Mouse (Mus musculus): ENCODE data around the gene Gng2.
"Not testable (repeated sequence)": the region's sequence is repeated elsewhere in the genome, so short reads cannot be mapped to it uniquely, and the experiment has no call there.

The Gng2 gene

DNA sequence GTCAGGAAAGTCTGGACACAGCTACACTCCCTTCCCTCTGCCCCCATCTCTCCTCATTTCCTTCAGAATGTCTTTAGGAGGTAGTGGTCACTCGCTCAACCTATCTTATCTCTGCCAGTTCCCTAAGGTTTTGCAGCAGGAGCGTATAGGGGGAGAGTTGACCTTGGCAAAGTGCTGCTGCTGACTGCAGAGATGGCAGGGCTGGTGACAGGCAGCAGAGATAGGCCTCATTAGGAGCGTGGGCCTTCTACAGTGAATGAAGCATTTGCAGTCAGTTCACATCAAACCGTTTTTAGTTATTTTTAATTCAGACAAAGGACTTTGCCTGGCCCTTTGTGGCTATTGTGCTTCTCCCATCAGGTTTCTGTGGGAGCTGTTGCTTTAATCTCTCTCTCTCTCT, 35.1 kb downstream of the Gng2 start:
- no peak for DNase-seq (ENCODE audit: extremely low spot score, low read depth, low spot score)

DNA sequence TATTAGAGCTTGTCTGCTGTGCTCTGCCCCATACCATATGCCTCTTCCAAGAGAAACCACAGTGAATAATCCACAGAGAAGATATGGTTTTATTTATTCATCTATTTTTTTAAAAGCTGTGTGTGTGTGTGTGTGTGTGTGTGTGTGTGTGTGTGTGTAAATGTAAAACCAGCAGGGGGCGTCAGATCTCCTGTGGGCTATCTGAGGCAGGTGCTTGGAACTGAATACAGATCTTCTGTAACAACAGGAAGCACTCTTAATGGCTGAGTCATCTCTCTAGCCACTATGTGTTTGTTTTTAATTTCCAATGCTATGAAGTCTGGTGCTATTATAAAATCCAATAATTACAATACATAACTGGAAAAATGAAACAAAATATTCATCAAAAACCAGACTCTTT, 37.4 kb downstream of the Gng2 start:
- DNase-seq (ENCODE audit: extremely low spot score, low read depth, low spot score), result no peak

DNA sequence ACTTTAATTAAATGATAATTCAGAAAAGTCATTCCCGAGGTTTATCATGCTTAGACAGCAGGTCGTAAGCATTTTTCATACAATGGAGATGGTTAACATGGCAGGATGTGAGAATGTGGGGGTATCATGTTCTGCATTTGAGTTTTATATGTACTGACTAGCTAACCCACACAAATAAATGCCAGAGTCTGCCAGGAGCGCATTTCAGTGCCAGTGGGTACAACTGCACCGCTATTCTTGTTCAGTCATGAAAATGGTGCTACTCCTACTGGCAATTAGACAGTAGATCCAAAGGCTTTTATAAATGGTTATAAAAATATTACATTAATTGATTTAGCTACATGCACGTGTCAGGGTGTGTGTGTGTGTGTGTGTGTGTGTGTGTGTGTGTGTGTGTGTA, 38.9 kb downstream of the Gng2 start:
- DNase-seq (ENCODE audit: extremely low spot score, low read depth, low spot score), result no peak

DNA sequence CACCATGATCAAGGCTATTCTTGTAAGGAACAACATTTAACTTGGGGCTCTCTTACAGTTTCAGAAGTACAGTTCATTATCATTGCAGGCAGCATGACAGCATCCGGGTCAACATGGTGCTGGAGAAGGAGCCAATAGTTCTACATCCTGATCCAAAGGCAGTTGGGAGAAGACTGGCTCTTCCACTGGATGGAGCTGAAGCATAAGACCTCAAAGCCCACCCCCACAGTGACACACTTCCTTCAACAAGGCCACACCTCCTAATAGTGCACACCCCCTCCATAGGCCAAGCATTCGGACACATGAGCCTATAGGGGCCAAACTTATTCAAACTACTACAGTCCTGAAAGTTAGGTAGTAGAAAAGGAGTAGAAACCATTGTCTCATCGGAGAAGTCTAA, 42.3 kb downstream of the Gng2 start:
- DNase-seq (ENCODE audit: extremely low spot score, low read depth, low spot score), result no peak

DNA sequence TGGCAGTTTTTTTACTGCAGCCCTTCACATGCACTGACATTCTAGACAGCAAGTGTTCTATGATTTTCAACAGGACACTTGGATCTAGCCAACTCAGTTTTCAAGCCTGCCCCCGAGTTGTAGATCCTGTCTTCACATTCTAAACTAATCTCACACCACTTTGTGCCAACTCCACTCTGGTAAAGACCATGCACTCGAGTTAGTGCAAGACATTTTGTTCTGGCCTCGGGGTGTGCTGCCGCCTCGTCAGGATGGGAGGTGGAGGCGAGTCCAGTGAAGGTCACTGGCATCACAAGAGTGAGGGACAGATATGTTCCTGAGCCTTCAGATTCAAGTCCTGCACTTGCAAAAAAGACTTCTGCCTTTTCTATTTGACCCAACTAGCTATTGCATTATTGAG, 44.1 kb downstream of the Gng2 start:
- no peak for DNase-seq (ENCODE audit: extremely low spot score, low read depth, low spot score)

DNA sequence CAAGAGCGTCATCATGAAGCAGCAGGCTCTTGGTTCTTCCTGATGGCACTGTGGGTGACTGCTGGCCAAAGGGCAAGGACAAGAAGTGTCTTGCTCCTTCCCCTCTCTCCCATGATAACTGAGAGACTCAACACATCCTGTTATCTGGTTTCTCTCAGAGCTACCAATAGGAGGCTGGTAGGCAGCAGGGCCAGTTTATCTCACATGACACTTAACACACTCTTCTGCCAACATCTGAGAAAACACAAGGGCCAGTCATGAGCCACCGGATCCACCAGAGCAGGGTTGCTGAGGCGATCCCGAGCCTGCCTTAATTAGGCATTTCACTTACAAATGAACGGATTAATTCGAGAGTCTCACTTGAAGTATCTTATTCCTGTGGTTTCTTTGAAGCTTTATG, 49.5 kb downstream of the Gng2 start:
- DNase-seq (ENCODE audit: extremely low spot score, low read depth, low spot score), result no peak

DNA sequence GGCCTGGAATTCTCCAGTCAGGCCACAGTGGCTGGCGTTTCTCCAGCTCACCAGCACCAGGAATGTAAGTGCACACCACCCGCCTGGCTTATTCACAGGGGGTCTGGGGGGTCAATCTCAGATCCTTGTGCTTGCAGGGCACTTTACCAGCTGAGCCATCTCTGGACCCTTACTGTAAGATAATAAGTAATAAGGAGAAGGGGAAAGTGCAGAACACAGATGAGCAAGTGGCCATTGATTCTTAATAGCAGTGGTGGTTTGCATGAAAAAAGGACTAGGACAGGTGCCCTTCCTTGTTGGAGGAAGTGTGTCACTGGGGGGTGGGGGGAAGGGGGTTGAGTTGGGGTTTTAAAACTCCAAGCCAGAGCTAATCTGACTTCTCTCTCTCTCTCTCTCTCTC, 50.3 kb downstream of the Gng2 start:
- DNase-seq (ENCODE audit: extremely low spot score, low read depth, low spot score), result no peak

DNA sequence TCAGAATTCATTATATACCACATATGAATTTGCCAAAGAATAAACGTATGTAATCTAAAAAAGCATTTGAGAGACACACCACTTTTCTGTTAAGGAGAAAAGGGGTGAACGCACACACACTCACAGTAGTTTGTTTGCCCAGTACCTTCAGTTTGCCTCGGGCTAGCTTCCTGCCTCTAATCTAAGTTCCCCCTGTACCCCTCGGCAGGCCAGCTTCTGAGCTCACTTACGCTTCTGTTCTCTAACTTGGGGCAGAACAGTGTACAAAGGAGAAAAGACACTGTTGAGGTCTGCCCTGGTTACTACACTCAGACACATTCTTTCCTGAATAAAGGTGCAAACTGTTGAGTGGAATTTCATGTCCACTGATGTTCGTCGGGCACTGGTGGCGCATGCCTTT, 51.1 kb downstream of the Gng2 start:
- no peak for DNase-seq (ENCODE audit: extremely low spot score, low read depth, low spot score)

DNA sequence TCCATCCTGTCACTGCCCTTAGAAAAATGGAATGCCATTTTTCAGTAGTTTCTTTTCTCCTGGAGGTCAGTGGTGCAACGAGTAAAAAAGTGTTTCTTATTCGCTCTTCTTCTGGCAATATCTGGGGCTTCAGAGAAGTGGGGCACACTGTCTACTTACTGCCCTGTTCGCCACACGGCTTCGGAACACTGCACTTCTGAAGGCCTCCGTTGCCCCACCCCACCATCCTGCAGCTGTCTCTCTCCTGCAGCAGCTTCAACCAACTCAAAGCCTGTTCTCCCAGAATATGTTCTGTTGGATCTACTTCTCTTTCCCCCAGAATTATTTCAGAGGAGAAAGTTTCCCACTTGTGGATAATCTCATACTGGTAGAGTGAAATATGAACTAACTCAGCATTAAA, 52.3 kb downstream of the Gng2 start:
- no peak for DNase-seq (ENCODE audit: extremely low spot score, low read depth, low spot score)

DNA sequence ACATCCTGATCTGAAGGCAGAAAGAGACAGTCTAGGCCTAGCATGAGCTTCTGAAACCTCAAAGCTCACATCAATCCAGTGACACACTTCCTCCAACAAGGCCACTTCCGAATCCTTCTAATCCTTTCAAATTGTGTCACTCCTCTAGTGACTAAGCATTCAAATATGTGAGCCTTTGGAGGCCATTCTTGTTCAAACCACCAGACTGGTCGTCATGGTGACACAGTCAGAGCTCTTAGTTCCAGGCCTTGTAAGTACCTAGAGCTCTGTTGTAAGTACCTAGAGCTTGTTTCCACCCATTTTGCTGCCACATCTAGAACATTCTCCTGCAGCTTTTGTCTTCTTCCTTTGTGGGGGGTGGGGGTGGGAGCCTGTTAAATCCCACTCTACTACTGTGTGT, 53.3 kb downstream of the Gng2 start:
- no peak for DNase-seq (ENCODE audit: extremely low spot score, low read depth, low spot score)

DNA sequence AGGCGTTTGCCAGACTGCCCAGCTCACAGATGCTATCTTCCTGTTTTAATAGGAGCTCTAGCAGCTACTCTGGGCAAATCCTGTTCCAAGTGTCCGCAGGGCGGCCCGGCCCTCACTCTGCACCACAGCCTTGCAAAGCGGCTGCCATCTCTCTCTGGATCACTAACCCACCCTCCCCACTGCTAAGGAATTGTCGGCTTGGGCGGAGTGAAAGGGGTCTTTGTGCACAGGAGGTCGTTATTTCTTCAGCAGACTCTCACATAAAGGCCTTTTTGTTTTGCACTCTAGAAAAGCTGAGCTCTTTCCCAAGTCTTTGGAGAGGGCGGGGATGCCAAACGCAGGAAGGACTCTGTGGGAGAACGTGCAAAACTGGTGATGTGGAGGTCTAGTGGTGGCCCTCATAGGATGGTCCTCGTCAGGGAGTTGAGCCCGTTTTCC, 57.2 kb downstream of the Gng2 start:
- DNase-seq (ENCODE audit: extremely low spot score, low read depth, low spot score), result peak; percentile 14

DNA sequence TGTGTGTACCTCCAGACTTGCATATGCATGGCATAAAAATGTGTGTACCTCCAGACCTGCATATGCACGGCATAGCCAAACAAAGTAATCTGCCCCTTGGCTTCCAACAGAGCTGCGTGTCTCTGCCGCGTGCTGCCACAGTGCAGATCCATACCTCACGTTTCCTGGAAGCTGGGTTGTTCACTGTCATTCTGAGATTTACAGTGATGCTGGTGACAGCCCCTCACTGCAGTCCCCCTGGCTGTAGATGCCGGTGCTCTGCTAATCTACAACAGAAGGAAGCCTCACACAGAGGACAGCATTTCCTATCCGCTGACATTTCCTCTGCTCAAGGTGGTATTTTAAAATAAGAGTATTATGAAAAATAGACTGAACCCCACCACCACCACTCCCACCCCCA, 57.6 kb downstream of the Gng2 start:
- DNase-seq (ENCODE audit: extremely low spot score, low read depth, low spot score), result no peak

DNA sequence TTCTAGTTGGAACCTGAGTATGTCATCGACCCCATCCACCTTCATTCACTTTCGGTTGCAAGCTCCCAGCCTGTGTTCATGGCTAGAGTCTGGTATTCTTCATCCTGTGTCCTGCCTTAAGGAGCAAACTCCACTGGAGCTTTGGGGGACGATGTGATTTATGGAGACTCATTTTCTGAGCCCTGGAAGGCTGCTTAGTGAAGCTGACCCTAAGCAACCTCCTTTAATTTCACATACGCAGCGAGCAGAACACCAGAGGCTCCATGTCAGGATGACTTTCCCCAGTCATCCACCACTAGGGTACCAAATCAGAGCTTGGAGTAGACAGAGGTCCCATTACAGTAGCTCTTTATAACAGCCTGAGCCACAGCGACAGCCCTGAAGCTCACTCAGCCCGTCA, 59.9 kb downstream of the Gng2 start:
- DNase-seq (ENCODE audit: extremely low spot score, low read depth, low spot score), result peak; percentile 14

DNA sequence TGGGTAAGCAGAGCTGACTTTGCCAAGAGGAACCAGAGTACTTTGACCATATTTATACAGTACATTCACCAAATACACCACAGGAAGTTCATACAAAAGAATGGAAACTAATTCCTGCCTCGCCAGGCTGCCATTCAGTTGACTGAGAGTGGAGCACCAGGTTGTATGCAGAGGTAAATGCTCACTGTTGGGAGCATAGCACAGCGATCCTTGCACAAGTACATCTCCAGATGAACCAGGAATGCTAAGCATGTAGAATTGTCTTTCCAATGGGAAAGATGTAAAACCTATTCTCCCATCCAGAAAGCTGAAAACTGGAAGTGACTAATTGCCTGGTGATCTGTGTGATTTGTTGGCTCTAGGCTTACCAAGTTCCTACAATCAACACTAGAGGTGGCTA, 61.1 kb downstream of the Gng2 start:
- no peak for DNase-seq (ENCODE audit: extremely low spot score, low read depth, low spot score)

DNA sequence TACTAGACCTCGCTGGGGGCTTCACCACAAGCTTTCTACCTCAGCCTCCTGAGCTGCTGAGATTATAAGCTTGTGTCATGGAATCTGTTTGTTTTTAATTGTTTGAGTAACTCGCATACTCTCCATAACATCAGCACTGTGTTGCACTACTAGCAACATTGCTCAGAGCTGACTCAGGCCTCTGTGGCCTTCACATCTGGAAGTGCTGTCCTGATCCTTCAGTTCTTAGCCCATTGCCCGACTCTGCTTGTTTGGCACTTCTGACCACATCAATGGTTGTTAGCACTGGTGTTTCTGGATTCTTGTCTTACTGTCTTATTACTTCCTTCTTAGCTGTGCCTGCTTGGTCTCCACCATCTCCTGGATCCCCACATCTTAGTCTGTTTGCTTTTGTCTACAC, 64.5 kb downstream of the Gng2 start:
- no peak for DNase-seq (ENCODE audit: extremely low spot score, low read depth, low spot score)

DNA sequence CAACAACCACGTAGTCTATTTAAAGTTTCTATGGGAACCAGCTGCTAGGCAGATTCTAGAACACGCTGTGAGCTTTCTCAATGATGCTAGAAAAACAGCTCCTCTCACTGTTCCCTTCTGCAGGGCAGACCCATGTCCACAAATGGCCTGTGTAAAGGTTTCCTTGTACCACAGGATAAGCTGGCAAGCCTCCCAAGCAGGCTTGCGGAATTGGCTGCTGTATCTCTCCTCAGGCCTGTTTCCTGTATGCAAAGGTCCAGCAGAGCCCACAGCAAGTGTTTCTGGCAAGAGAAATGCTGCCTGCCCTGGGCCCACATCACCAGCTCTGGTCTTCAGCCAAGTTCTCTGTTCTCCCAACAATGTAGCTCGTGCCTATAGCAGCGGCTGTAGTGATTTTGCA, 71.8 kb downstream of the Gng2 start:
- no peak for DNase-seq (ENCODE audit: extremely low spot score, low read depth, low spot score)

DNA sequence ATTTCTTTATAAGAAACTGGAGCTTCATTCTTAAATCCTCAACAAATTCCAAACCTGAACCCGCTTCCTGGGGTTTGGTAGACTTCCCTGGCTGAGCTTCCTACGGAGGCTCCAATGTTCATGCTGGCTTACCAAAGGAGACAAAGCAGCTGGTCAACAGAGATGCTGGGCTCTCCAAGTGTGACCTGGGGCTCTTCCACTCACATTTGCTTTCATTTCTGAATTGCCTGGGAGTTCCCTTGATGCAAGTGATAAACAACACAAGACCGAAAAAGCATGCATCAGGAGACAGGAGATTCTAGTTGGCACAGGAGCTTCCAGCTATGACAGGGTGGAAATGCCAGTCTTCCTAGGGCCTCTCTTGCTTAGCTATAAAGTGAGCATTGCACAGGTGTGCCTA, 72.6 kb downstream of the Gng2 start:
- DNase-seq (ENCODE audit: extremely low spot score, low read depth, low spot score), result no peak

DNA sequence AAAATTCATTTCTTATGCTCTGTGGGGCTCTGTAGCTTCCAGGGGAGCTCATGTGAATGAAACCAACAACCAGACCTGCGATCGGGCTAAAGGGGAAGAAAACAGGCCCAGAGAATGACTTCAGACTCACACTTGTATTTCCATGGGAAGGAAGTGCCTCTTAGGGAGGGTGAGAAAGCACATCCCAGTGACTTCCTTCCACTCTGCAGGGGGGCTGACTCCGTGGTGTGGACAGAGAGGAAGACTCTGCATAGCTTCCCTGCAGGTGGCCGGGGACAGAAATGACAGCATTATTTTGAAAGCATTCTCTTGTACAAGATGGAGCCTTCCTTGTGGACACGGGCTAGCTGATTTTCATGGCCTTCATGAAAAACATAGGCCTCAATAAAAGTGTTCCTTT, 73.4 kb downstream of the Gng2 start:
- DNase-seq (ENCODE audit: extremely low spot score, low read depth, low spot score), result no peak

DNA sequence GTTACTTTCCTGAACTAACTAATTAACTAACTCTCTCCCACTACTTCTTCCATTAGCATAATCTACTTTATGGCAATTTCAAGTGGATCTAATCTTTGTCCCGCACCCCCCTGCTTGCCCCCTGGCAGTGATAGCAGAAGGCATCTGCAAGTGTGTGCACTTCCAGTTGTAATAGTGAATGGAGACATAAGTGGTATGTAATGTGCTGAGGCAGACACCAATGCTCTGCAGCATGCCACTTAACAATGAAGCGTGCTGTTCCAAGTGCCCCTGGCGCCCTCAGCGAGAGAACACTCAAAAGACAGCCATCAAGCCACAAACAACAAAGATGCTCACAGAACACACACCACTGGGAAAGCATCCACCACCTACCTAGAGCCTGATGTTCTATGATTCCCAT, 76.9 kb downstream of the Gng2 start:
- DNase-seq (ENCODE audit: extremely low spot score, low read depth, low spot score), result no peak

DNA sequence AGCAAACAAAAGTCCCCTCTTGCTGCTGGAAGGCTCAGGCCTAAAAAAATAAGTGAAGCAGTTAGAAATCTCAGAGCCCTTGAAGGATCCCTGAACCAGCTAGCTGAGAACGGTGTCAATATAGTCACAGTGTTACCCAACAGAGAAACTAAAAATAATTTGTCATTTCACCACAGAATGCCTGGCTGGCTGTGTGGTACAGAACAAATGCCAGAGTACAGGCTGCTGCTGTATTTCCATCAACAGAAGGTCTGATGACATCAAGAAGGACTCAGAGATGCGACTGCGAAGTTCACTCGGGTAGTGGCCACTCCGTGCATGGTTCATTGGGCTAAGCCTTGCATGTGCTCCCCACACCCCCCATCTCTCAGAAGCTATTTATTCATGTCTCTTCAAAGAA, 89.9 kb downstream of the Gng2 start:
- DNase-seq (ENCODE audit: extremely low spot score, low read depth, low spot score), result no peak

DNA sequence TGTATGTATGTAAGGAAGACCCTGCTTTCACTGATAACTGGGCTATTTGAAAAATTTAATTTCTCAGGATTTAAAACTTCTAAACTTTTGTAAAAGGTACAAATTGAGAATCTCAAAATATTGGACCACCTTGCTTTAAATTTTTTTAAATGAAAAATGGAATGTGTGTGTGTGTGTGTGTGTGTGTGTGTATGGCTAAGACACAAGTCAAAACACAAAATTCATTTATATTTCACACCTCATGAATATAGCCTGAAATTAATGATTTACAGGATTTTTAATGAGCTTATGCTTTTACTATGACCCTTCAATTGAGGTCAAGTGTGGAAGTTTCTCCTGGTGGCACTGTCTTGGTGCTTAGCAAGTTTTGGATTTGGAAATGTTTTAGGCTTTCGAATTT, 93.0 kb downstream of the Gng2 start:
- DNase-seq (ENCODE audit: extremely low spot score, low read depth, low spot score), result not testable (repeated sequence)

DNA sequence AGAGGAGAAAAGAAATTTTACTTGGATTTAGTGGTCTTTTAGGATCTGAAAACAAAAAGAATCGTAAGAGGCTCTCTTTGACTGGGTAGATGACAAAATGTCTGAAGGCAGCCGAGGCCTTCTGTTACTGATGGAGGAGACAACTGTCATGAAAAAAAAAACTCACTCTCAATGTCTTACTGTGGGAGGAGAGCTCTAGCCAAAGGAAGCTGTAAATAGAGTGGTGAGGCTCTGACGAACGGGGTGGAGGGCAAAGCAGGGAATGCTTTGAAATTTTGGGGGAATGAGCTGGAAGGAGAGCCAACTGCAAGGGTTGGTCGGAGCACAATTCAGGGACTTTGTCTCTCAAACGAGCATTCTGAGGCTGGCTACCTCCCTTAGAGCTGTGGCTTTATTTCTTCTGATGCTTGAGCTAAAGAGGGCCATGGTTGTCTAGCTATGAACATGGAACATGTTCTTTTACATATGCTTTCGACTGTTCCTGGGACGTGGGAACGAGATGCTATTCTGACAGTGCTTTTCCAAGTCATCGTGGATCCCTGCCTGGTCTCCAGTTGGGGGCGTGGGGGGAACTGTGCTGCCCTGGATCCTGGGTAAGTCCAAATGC, 103.1 kb downstream of the Gng2 start:
- DNase-seq (ENCODE audit: extremely low spot score, low read depth, low spot score), result no peak

DNA sequence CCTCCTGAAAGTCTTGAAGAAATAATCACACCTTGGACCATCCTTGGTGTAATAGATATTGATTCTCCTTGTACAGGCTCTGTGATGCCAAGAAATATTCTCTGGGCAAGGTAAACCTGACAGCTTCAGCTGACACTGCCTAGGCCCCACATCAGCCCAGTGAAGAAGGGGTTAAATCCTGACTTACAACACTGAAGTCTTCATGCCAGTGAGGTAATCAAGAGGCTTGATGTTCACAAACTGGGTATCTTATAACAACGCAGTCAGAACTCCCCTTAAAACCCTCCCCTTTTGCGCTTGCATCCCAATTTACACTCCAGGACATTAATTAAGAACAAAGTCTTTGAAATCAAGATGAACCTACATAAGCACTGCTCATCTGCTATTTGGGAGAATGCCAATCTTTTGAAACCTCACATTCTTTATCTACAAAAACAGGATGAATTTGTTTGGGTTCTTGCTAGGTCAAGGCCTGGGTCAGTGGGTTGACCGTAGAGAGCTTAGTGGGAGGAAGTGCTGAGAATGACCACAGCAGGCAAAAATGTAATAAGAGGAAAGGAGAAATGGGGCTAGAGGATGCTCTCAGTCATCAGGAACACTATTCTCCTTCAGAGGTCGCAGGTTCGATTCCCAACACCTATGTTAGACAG, 110.0 kb downstream of the Gng2 start:
- no peak for DNase-seq (ENCODE audit: extremely low spot score, low read depth, low spot score)
